Mouse (Mus musculus): ENCODE results near the gene AI413582.
A peak's percentile ranks its signal among the peaks of the same experiment; 100 is the strongest.

DNA sequence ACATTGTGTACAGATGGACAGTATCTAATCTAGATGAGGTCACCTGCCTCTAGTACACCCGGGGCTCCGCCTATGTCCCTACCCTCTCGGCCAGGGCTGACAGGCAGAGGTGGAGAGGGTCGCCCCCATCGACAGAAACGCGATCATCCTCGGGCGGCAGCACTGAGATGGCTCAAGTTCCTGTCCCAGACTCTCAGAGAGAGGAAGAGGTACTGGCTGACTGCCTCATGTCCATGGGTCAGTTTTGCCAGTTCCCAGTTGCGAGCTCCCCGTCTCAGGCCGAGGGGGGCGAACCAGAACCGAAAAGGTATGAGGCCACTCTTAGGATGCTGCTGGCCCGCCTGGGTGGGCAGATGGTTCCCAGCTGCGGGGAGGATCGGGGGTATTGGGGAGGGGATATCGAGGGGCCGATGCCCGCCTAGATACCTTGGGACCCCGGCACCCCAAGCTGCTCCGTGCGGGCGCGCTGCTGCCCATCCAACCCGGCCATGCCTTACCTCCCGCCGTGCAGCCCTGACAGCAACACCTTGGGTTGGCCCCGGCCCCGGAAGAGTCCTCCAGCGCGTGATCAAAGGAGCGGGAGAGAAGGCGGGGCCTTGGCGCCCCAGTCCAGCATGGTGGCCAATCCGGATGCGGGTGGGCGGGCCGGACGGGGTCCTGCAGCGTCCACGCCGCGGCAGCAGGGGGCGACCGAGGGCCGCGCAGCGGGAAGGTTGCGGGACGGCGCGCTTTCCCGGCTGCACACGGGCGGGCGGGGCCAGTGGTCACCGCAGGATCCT lies at the start of gene AI413582:
- peak; percentile 70; the same call in 1 of the 2 replicates for TF ChIP-seq POLR2A (IDR thresholded peaks at IDR 0.05; ENCODE audit: borderline replicate concordance, insufficient read depth, low read length)
- TF ChIP-seq CTCF (IDR thresholded peaks at IDR 0.05; ENCODE audit: borderline replicate concordance, insufficient read depth, low read depth, low read length) = peak; percentile 76
